Mouse (Mus musculus) kidney, postnatal 25 days (tissue): ENCODE measurements around the gene Nudt6.

Experiments
- DNase-seq, 2 experiments: peaks; one replicate each; pipeline ENCODE4 v3.0.0; 2021; ENCODE audit warnings: mixed read lengths in 2 of 2

Nudt6 gene

DNA sequence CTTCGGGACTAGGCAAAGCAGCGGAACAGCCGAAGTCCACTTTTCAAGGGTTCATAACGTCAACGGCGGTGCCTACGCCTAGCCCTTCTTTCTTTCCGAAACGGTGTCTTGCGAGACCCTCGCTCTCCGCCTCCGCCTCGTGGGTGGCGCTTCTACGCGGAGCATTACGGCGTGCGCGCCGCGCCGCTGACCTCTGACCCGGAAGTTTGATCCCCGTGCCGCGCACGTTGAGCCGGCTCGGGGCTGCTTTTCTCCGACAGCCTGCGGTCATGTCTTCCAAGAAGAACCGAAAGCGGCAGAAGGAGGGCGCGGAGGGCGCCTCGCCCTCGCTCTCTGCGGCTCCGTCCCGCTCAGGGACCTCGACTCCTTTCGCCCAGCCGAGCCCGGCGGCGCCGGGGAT lies at the start of gene Nudt6:
Nudt6 (minus strand) TSS at position 140 of the 400 bp plus-strand sequence.
- peak; percentile 94 for DNase-seq

DNA sequence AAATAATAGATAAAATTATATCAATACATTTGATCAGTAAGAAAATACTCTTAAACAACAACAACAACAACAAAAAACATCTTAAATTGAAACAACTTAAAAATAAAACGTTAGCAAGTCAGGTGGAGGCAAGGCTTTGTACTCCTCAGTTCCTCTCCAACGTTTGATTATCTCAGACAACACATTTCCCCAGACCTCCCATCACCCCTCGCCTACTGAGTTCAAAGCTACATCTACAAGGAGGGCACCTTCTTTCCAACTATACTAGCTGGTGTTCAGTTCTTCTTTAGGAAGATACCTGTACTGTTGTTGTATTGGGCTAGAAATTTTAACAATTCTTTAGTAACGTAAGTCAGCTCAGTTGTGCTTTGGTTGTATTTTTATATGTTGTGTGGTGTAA lies 49.3 kb upstream of the Nudt6 start:
- DNase-seq, result no peak

DNA sequence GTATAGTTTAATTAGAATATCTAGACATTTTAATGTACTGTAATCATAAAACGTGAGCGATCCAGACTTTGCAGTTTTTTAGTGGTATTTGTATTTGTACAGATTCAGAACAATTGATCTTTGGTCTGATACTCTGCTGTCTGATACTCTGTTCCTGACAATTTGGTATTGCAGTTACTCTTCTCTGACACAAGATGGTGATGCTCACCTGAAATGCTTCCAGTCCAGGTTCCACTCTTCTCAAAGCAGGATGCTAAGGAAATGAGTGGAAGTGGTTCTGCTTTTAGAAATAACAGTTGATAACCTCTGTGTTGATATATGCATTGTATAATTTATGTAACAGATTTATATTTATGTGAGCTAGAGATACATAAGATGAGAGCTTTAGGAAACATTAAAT lies 48.2 kb upstream of the Nudt6 start:
- DNase-seq, result no peak

DNA sequence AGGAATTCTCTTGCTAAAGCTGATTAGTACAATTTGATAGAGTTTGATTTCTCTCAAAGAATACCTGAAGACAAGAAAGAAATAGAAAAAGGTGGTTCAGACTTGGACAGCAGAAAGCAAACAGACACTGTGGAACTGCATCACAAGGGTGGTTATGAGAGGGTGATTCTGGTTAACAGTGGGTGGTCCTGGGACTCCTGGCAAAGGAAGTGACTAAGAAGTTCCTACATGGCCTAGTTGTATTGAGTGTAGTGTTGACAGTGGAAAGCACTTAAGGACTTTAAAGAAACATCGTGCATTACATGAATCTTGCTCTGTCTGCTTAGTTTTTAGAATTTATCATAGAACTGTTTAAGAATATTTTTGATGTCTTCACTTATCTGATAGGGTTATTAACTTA lies 36.0 kb upstream of the Nudt6 start:
- DNase-seq, result no peak

DNA sequence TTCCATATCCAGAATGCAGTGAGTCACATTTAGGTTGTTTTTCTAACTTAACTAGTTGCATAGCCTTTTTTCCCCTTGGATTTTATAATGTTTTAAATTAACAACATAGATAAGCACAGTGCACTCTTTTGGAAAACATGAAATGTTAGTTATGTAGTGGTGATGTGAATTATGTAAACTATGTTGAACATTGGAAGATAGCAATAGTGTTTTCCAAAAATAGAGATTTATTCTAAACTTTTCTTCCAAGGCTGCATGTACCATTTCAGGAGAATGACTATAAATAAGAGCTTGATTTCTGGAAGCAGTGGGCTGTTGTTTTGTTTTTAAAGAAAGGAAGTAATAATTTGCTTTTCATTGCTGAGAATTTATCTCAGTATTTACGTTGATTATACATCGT lies 23.4 kb upstream of the Nudt6 start:
- no peak for DNase-seq

DNA sequence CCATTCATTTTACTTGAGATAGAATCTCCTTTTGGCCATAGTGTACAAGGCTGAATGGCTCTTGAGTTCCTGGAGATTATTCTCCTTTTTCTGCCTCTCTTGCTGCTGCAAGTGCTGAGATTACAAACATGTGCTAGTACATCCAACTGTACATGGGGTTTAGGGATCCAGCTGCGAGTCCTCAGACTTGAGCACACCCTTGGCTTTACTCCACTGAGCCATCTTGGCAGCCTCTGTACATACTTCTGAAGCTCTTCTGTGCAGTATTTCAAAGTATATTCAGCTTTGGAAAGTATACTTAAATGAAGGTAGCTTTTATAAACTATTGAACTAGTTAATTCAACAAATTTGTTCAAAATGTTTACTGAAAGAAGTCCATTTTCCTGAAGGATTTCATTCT lies 19.8 kb upstream of the Nudt6 start:
- DNase-seq, result peak in 1 of 2 experiments; percentile 3

DNA sequence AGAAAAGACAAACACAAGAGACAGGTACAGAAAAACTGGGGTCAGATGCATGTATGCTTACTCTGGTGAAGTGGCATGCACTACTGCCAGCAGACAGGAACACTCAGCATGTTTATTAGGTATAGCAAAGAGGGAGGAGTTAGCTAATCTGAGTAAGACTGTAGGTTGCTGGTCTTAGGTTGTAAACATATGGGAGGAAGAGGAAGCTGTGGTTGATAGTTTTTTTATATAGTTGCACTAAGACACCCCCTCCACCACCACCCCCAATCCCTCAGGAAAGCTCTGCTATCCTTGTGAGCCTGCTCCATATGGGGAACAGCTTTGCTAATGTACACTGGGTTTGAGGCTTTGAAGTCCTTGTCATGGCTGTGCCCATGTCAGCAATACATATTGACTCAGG lies 10.3 kb upstream of the Nudt6 start:
- no peak for DNase-seq

DNA sequence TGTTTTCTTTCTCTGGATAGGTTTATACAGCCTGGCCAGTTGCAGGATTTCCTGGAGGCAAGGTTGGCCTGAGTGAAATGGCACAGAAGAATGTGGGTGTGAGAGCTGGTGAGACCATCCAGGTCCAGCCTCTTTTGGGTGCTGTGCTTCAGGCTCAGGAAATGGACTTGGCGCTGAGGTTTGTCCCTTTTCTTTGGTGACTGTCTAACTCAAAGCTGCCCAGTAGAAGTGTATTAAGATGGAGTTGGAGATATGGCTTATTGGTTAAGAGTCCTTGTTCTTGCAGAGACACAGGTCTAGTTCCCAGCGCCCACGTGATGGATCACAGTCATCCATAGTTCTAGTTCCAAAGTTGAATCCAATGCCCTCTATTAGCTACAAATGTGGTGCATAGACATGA lies 6.1 kb upstream of the Nudt6 start:
- no peak for DNase-seq

DNA sequence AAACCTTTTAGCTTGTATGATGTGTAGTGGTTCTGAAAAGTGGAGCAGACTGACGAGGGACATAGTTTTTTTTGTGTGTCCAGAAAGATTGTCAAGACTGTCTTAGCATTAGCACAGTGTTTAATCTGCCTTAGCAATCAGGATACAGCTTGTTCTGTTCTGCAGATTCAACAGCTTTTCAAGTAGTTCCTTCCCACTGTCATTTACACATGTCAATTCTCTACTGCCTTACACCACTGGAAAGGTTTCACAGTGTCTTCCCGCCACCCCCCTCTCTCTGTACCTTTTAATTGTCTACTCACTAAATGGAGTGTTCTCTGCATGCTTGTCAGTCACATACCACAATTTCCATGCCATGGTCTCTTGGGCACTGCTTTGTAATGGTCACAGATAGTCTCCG lies 1.2 kb upstream of the Nudt6 start:
- no peak for DNase-seq

DNA sequence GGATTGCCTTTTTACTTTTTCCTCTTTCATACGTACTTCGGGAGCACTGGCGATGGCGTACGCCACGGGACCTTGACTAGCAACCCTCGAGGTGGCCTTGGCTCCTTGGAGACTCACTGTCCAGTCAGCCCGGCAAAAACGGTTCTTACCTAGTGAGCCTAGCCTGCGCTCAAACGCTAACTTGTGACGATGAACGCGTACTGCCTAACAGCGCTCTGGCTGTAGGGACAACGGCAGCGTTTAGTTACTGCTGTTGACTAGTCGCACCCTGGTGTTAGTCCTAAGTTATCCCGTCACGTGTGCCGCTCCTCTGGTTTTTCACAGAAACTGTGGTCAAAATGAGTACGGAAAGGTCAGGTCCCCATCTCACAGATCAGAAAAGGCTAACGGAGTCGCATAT lies 630 bp upstream of the Nudt6 start:
- DNase-seq, result peak in 1 of 2 experiments; percentile 35

DNA sequence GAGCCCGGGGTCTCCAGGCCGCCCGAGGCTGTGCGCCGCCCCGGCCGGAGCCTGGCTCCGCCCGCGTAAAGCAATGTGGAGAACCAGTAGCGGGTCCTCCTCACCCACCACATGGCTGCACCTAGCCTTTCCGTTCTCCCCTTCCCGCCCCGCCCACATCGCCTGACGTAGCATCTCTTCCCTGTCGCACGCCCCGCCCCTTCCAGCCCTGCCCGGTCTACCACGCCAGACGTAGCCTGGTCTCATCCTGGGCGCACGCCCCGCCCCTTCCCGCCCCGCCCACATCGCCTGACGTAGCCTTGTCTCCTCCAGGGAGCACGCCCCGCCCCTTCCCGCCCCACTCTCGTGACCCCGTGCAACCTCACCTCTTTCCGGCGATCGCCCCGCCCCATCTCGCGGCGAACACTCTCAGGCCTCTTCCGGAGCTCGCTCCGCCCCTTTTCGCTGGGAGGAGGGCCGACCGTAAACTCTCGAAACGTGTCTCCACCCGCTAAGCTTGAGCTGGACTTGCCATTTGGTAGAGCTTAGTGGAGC lies 486 bp downstream of the Nudt6 start, which contains the start of gene Spata5:
Spata5 (plus strand) TSS at position 439 of the 534 bp plus-strand sequence.
- DNase-seq, result peak; percentile 99

DNA sequence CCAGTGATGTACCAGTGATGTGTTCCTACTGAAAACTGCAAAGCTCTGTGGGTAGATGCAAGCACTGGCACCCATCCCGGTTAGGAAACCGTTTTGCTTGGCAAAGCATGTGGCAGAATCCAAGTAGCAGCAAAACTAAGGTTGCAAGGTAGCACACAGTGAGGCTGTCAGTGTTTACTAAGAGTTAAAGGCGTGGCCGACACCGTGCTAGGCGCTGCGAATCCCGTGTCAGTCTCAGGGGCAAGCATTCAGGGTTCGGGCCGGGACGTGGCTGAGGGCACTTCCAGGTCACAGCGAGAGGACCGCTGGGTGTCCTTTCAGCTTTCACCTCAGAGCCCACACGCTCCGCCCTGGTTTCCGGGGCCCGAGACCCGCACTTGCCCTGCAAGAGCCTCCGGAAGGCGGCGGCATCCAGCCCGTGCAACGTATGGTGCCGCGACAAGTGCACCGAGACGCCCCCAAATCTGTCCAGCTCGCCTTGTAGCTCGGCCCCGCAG lies 1.0 kb downstream of the Nudt6 start:
- DNase-seq, result peak; percentile 67 to 88

DNA sequence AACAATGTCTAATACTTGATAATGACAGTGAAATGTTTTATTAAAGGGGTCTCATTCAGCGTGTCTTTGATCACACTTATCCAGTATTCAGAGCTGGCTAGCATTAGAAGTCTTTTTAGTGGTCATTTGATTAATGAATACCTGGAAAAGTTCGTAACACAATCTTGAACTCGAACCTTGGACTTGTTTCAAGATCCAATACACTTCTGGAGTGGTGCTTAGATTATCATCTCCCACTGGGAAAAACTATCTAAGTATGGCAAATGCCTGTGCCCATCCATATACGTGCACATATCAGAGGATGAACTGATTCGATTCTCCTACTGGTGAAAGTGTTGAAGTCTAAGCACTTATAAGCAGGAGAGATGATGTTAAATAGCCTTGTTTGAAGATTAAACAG lies 1.7 kb downstream of the Nudt6 start:
- no peak for DNase-seq

DNA sequence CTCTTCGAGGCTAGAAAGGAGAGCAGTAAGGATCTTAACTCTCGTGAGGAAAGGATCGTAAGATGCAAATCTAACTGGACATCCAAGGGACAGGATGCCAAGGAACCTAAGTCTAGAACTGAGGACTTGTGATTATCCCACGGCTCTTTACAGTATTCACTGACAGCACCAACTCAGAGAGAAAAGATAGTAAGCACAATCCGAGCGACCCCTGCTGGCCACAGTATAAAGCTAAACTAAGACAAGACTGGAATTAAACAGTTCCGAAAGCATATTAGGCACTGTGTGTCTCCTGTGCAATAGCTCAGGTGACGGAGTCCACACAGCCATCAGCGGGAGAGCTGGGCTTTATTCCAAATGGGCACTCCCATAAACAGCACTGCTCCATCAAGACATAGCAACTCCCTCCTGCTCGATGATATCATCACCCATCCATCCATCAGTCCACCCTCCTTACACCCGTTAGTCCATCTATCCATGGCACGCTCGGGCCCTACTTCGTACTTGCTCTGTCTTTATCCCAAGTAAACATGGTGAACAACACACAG lies 5.5 kb downstream of the Nudt6 start:
- DNase-seq, result peak; percentile 81 to 92

DNA sequence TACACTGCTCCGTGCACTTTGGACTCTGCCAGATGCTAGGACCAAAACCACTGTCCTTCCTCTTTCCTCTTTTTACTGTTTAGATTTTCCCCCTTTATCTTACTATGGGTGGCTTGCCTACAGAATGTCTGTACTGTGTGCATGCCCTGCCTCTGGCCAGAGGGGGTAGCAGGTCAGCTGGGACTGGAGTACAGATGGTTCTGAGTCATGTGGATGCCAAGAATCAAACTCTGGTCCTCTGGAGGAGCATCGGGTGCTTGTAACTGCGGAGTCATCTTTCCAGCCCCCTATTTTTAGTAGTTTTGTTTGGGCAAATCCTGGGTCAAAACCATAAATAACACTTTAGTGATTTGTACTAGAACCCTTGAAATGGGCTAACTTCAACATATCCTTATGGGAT lies 6.6 kb downstream of the Nudt6 start:
- no peak for DNase-seq

DNA sequence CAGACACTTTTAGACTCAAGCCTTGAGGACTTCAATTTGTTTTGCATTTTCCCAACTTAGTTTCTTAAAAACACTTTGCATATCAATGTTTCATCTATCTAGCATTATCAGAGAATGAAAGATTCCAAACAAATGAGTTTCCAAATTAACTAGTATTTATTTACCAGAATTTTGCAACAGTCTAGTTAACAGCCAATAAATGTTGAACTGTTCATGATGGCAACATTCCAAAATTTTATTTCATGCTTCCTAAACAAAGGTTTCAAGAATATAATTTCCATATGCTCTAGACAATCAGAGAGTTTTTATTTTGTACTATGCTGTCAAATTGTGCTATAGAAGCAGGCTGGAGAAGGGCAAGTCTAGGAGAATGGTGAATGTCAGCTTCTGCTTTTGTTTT lies 12.4 kb downstream of the Nudt6 start:
- no peak for DNase-seq

DNA sequence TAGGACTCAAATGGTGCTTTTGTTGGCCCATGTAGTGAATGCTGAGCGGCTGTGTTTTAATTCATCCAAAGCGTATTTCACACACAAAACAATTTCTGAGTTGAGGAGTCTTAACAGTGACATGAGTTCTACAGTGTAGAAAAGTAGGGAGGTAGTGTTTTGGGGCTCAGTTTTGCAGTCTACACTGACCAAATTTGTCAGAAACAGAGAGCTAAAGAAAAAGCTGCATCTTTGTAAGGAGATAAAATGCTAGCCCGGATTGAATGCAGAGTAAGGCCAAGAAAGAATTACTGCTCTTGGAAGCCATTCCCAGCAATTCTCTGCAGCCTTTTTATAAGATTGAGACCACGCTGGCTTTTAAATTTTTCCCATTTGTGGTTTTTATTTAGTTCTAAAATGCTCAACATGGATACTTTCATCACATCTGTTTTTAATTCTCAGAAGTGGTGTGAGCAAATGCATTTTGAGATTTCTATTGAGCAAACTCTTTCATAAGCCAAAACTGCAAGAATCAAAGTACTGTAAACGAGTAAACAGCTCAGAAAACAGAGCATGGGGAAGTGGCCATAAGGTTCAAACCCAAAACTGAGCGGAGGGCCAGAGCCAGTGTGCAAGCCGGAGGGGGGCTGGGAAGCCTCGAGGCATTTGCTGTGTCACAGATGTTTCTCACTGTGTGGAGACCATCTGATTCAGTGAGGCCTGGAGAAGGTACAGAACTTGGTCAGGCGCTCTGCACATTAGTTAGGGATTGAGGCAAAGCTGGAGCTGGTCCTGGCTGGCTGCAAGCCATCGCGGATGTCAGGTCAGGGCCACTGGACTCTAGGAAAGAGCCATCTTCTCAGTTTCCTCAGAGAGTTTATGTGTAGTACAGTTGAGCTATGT lies 18.0 kb downstream of the Nudt6 start:
- peak; percentile 48 to 52 for DNase-seq

DNA sequence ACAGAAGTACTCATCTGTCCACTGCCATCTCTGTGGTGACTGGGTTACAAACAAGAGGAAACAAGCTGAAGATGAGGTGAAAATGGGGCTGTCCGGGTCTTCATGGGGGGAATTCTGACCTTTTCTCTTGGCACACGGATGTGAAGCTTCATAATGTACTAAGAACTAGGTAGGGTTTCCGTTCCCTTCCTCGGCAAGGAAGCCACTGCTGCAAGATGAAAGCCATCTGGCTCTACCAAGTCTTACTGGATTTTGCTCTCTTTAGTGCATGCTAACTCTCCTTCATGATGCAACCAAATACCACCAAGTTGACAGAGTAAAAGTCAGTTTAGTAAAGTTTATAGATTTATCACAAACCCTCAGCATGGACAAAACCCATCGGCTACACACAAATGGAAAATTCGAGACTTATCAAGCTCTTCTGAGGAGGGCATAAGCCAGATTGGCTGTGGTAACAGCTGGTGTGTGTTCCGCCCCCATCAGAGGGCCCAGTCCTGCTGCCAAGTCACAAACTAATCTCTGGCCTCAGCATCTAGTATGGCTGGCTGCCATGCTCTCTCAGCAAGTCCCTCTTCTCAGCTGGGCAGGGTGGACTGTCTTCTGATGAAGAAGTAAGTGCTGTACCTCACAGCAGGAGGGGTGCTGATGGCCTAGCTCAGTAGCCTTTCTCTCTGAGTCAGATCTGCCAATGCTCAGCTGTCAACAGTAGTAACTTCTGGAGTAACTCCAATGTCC lies 21.2 kb downstream of the Nudt6 start:
- DNase-seq, result peak; percentile 22 to 49

DNA sequence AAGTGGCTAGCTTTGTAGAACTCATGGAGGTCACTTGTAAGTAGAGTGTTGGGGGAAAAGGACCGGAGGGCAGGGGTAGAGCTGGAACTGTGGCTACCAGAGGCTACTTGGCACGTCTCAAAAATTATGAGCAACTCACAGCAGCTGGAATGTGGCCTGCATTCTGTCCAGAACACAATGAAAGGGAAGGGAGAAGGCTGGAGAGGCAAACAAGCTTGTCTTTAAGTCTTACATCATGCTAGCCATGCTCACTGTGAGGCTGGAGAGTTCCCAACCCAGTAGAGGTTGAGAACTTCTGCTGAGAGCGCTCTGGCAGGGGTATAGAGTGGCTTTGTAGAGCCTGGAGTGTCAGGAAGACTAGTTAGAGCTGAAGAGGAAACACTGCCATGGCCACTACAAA lies 22.4 kb downstream of the Nudt6 start:
- no peak for DNase-seq

DNA sequence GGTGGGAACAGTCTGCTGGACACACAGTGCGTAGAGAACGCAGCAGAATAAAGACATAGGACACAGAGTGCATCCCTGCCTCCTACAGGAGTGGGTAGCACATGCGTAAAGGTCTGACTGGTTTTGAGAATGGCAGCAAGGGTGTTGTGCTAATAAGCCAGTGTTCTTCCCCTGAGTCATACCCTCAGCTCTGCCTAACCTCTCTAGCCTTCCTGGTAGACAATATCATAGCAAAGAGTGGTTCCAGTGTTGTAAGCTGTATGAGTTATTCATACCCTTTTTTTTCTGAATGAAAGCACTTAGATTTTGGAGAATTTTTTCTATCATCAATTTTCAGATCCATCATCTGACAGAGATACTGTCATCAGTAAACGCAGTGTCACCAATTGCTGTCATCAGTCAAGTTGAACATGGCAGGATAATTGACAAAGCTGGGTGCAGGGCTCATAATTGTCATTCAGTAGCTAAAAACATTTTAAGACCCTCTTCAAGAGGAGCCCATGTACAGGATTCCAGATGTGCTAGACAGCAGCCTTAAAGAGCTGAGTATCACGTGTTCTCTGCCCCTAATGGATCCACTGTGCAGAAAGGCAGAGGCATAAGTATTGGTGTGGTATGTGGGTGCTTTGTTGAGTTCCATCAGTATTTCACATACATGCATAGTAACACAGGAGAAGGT lies 22.9 kb downstream of the Nudt6 start:
- DNase-seq, result no peak

DNA sequence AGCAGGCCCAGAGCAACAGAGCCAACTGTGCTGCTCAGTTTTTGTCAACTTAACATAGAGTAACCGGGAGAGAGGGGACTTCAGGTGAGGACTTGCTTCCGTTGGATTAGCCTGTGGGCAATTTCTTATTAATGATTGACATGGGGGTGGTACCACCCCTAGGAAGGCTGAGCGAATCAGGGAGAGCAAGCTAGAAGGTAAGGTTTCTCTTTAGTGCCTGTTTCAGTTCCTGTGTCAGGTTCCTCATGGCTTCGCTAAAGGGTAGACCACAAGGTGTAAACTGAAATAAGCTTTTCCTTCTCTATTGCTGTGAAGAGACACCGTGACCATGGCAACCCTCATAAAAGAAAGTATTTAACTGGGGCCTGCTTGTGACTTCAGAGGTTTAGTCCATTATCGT lies 32.7 kb downstream of the Nudt6 start:
- no peak for DNase-seq

DNA sequence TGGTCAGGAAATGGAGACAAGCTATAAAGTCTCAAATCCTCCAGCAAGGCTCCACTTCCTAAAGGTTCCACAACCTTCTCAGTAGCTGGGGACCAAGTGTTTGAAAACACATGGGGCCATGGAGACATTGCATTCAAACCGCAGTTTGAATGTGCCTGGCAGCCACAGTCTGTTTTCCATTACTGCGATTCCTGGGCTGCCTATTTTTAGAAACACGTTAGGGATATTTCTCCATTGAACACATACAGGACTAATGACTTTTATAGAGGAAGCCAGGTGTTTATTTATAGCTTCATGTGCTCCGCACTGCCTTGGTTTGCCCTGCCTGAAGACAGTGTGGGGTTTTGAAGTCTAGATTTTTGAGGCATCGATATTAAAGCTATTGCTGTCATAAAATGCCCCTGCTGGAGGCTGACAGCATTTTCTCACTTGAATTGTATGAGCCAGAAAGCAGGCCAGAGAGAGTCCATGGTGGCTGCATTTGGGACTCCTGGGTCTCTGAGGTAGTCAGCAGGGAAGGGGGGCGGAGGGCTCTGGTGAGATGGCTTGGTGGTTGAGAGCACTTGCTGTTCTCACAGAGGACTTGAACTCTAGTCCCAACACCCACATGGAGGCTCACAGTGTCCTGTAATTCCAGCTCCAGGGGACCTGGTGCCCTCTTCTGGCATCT lies 36.8 kb downstream of the Nudt6 start:
- DNase-seq, result no peak
